Mouse (Mus musculus) embryonic facial prominence, embryonic 13.5 days (tissue): ENCODE data around the gene Rhoh. TPM values are rescaled to one million over a fixed set of nuclear protein-coding genes. Genes with fewer than 3 reads are reported as not detected.

Experiments
- ATAC-seq: fragments of 200-750 bp; cut with Nextera tagmentation; 2 replicates; pipeline ENCODE4 v1.8.0; 2017; ENCODE audit warnings: low read depth; ENCODE audit not compliant: insufficient number of reproducible peaks, insufficient read depth, low FRiP score, low TSS enrichment
- H3K27ac ChIP-seq: fragments of 300-500 bp; sonication (generic); 2 replicates; pipeline ENCODE4 v1.5.1; 2015; ENCODE audit warnings: moderate library complexity, mild to moderate bottlenecking, inconsistent platforms
- H3K27me3 ChIP-seq: fragments of 300-500 bp; sonication (generic); 2 replicates; pipeline ENCODE4 v1.6.1; 2015; ENCODE audit warnings: mild to moderate bottlenecking, inconsistent platforms
- H3K36me3 ChIP-seq: fragments of 300-500 bp; sonication (generic); 2 replicates; pipeline ENCODE4 v1.6.1; 2015; ENCODE audit warnings: mild to moderate bottlenecking, inconsistent platforms
- H3K4me1 ChIP-seq: fragments of 300-500 bp; sonication (generic); 2 replicates; pipeline ENCODE4 v1.6.1; 2015; ENCODE audit warnings: inconsistent platforms
- H3K4me2 ChIP-seq: fragments of 300-500 bp; sonication (generic); 2 replicates; pipeline ENCODE4 v1.6.1; 2015; ENCODE audit warnings: moderate library complexity, mild to moderate bottlenecking, inconsistent platforms
- H3K4me3 ChIP-seq: fragments of 300-500 bp; sonication (generic); 2 replicates; pipeline ENCODE4 v1.5.1; 2015; ENCODE audit warnings: mild to moderate bottlenecking, inconsistent platforms
- H3K9ac ChIP-seq: fragments of 300-500 bp; sonication (generic); 2 replicates; pipeline ENCODE4 v1.6.1; 2015; ENCODE audit warnings: mild to moderate bottlenecking, inconsistent platforms
- H3K9me3 ChIP-seq: fragments of 300-500 bp; sonication (generic); 2 replicates; pipeline ENCODE4 v1.6.1; 2016; ENCODE audit warnings: inconsistent platforms
- WGBS: fragments of 180-500 bp; shearing (Covaris S2); methylation state at CpG from one replicate; pipeline ENCODE4 v1.1.7; 2015; ENCODE audit warnings: mixed read lengths; 5-methylcytosine and 5-hydroxymethylcytosine counted together
- polyA plus RNA-seq: library from polyadenylated mRNA; unstranded; fragments of >200 nt; fragmentation: Nextera tagmentation; extraction: Ambion mirVana; gene quantifications from 2 replicates; pipeline ENCODE4 v1.2.1, GENCODE M21; 2015

Rhoh gene
- polyA plus RNA-seq, 1 experiment from 2014 or later: 0.58 TPM

DNA sequence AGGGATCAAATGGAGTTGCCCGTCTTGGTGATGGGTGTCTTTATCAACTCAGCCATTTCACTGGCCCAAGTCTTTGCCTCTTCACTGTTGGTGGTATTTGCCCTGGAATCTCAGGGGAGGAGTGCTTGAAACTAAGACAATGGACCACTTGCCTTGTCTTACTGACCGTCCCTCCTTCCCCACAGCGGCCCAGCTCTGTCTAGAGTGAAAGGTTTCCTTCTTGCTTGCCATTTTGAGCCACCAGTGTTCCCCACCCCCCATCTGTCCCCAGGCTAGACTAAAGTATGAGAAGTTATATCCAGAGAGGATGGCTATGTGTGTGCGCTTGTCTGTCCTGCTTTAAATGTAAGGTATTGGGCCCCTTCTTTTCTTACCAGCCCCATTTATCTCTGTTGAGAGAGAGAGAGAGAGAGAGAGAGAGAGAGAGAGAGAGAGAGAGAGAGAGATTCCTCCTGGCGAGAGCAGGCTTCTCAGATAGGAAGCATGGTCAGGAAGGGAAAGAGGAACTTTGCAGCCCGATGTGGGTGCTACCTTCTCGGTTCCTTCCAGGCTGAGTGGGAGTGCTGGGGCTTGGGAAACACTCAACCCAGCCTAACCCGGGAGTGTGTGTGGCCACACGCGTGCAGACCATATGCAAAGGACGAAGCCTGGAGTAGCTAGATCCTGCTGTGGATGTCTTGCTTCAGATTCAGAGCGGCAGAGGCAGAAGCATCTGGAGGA, 572 bp upstream of the Rhoh start:
- no peak overlapping the region for H3K27ac ChIP-seq
- no peak for ATAC-seq
- no peak overlapping the region for H3K4me3 ChIP-seq
- no peaks in the 10 kb centered on the region for H3K36me3 ChIP-seq
- H3K4me2 ChIP-seq: no peak overlapping the region
- no peak overlapping the region for H3K9ac ChIP-seq
- no peaks in the 10 kb centered on the region for H3K27me3 ChIP-seq
- H3K9me3 ChIP-seq: no peaks in the 10 kb centered on the region
- WGBS: 75% methylated on average over 12 of the region's 12 CpGs
- peaks cover 4% of the 10 kb centered on the region; the same call in 1 of the 2 replicates for H3K4me1 ChIP-seq

- 94% methylated on average over 7 of the region's 7 CpGs for WGBS
- no peaks in the 10 kb centered on the region for H3K27me3 ChIP-seq
- H3K9ac ChIP-seq: no peak overlapping the region
- no peak for ATAC-seq
- peaks cover 4% of the 10 kb centered on the region; the same call in 1 of the 2 replicates for H3K4me1 ChIP-seq
- H3K36me3 ChIP-seq: no peaks in the 10 kb centered on the region
- no peaks in the 10 kb centered on the region for H3K9me3 ChIP-seq
- H3K4me2 ChIP-seq: no peak overlapping the region
- no peak overlapping the region for H3K4me3 ChIP-seq
- H3K27ac ChIP-seq: no peak overlapping the region
Measured at GRCm38 (mm10) chr5:65862217-65862927, 1.4 kb downstream of the Rhoh start.

GRCm38 (mm10) chr5:65863349-65863749, 2.3 kb downstream of the Rhoh start:
- Histone ChIP-seq H3K4me3 (no peak overlapping the region), H3K9ac (no peak overlapping the region), H3K4me2 (no peak overlapping the region), H3K4me1 (peaks cover 4% of the 10 kb centered on the region; the same call in 1 of the 2 replicates), H3K27ac (no peak overlapping the region), H3K27me3 (no peaks in the 10 kb centered on the region), H3K9me3 (no peaks in the 10 kb centered on the region), H3K36me3 (no peaks in the 10 kb centered on the region)
- no peak for ATAC-seq
- WGBS: 81% methylated on average over 12 of the region's 12 CpGs

DNA sequence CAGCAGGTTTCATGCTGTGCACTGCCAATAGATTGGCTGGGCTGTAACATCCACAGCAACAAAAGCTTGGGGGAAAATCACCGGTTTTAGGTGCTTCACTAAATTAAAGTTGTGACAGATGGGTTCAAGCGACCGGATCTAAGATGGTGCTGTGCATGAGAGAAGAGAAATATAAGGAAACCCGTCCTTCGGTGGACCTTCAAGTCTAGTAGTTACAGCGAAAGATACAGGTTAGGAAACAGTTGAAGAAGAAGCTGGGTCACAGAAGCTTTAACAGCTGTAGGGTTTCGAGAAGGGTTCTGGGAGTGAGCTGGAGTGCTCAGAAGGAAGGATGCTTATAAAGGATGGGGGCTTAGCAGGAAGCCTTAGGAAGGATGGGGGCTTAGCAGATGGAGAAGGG, 3.5 kb downstream of the Rhoh start:
- no peak for ATAC-seq
- H3K4me2 ChIP-seq: no peak overlapping the region
- WGBS: 92% methylated on average over 7 of the region's 7 CpGs
- H3K27me3 ChIP-seq: no peaks in the 10 kb centered on the region
- H3K9me3 ChIP-seq: no peaks in the 10 kb centered on the region
- H3K36me3 ChIP-seq: no peaks in the 10 kb centered on the region
- H3K9ac ChIP-seq: no peak overlapping the region
- H3K4me1 ChIP-seq: no peaks in the 10 kb centered on the region
- H3K4me3 ChIP-seq: no peak overlapping the region
- H3K27ac ChIP-seq: no peak overlapping the region

GRCm38 (mm10) chr5:65864946-65865345, 3.9 kb downstream of the Rhoh start:
- no peaks in the 10 kb centered on the region for H3K9me3 ChIP-seq
- WGBS: 84% methylated on average over 3 of the region's 3 CpGs
- no peak overlapping the region for H3K9ac ChIP-seq
- no peaks in the 10 kb centered on the region for H3K27me3 ChIP-seq
- H3K4me2 ChIP-seq: no peak overlapping the region
- no peak overlapping the region for H3K4me3 ChIP-seq
- H3K36me3 ChIP-seq: no peaks in the 10 kb centered on the region
- no peak for ATAC-seq
- H3K4me1 ChIP-seq: no peaks in the 10 kb centered on the region
- no peak overlapping the region for H3K27ac ChIP-seq

DNA sequence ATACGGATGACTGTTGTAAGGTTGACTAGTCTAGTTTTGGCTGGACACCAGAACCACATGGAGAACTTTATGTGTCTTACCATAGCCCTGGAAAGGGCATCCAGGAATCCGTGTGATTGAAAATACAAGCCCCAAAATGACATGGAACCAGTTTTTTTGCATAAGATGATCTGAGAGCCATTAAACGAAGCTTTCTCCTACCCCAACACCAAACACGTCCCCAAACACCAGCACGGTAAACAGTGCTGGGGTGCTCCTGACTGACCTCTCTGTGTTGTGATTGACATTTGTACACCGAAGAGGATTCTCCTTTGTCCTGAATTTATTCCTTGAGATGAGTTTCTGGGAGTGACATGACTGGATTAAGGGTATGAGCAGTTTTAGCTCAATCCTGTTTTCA, 5.6 kb downstream of the Rhoh start:
- H3K36me3 ChIP-seq: no peaks in the 10 kb centered on the region
- no peaks in the 10 kb centered on the region for H3K27me3 ChIP-seq
- WGBS: 91% methylated on average over 6 of the region's 6 CpGs
- H3K9me3 ChIP-seq: no peaks in the 10 kb centered on the region
- no peak overlapping the region for H3K9ac ChIP-seq
- no peak overlapping the region for H3K27ac ChIP-seq
- no peak overlapping the region for H3K4me2 ChIP-seq
- no peak overlapping the region for H3K4me3 ChIP-seq
- peaks cover 5% of the 10 kb centered on the region; the same call in 1 of the 2 replicates for H3K4me1 ChIP-seq
- ATAC-seq: no peak

DNA sequence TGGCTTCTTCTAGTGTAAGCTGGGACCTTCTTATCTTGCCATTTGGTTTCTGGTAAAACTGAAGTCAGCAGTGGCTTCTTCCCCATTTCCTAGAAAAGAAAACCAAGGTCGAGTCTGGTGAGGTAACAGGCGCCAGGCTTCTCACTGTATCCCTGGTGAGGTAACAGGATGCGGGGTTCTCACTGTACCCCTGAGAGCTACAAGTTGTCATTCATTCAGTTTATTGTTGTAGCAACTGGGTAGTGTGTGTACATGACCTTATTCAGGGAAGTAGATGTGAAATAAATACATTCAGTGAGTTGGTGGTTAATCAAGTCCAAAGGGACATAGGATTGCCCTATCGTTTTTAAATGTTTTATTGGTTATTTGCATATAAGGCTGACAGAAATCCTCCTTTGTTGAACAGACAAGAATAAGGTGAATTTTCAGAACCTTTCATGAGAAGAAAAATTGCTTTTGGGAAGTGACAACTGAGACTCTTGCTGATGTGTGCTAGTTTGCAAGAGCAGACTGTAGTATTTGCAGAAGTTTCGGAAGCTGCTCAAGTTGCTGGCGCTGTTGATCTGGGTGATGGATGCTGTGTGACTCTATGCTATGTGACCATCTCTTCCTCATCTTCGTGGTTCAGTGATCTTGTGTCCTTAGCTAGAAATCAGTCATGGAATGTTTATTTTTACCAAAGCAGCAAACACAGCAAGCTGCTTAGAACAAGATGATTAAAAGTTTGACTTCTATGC, 6.5 kb downstream of the Rhoh start:
- Histone ChIP-seq H3K27ac (no peak overlapping the region), H3K4me3 (no peak overlapping the region), H3K4me2 (no peak overlapping the region), H3K36me3 (no peaks in the 10 kb centered on the region), H3K4me1 (peaks cover 10% of the 10 kb centered on the region; the same call in 1 of the 2 replicates), H3K27me3 (no peaks in the 10 kb centered on the region), H3K9me3 (no peaks in the 10 kb centered on the region), H3K9ac (no peak overlapping the region)
- ATAC-seq: no peak
- 83% methylated on average over 7 of the region's 7 CpGs for WGBS

- WGBS: 61% methylated on average over 3 of the region's 3 CpGs
- no peak for ATAC-seq
- Histone ChIP-seq H3K27ac (no peak overlapping the region), H3K27me3 (no peaks in the 10 kb centered on the region), H3K4me3 (no peak overlapping the region), H3K4me1 (peaks cover 10% of the 10 kb centered on the region; the same call in 1 of the 2 replicates), H3K4me2 (no peak overlapping the region), H3K9ac (no peak overlapping the region), H3K9me3 (no peaks in the 10 kb centered on the region), H3K36me3 (no peaks in the 10 kb centered on the region)
Measured at GRCm38 (mm10) chr5:65868419-65868818, 7.4 kb downstream of the Rhoh start.

DNA sequence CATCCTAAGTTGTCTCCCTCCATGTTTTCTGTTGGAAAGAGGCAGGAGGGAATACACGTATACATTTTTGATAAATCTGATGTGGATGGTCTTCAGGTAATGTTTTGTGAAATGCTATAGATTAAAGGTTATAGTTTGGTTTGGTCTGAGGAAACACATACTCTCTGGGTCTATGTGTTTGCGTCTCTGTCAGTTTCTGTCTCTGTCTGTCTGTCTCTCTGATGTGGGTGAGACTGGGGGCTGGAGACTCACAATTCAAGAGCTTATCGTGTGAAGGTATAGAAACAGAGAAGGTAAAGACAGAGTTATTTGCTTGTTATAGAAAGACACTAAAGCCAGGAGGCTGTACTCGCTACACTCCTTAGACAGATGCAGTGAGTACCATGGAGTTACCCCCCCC, 8.6 kb downstream of the Rhoh start:
- no peak overlapping the region for H3K27ac ChIP-seq
- no peak overlapping the region for H3K4me2 ChIP-seq
- no peaks in the 10 kb centered on the region for H3K36me3 ChIP-seq
- ATAC-seq: no peak
- H3K9me3 ChIP-seq: no peaks in the 10 kb centered on the region
- no peaks in the 10 kb centered on the region for H3K27me3 ChIP-seq
- no peak overlapping the region for H3K4me3 ChIP-seq
- H3K4me1 ChIP-seq: peaks cover 10% of the 10 kb centered on the region; the same call in 1 of the 2 replicates
- H3K9ac ChIP-seq: no peak overlapping the region
- WGBS: 88% methylated on average over 4 of the region's 4 CpGs

DNA sequence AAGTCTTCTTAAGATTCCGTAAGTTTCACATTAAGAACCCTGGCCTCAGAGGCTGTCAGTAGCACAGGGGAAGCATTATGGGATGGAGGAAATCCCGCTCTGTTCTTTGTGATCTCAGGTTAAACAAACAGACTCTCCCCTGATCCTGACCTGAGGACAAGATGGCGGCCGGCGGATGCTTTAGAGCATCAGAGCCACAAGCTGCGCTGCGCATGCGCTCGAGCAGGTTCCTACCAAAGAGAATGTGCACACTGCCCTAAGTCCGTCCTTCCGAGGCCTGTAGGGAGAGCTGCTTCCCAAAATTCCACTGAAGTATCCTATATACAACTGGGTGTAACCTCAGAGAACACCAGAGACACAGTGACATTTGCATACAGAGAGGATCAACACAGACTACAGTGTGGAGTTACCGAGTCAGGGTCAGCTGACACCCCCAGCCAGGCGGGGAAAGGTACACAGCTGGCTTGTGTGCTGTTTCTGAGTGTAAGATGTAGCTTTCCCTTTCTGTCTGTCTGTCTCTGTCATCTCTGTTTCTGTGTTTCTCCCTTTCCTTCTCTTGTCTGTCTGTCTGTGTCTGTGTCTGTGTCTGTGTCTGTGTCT, 10.4 kb downstream of the Rhoh start:
- Histone ChIP-seq H3K27ac (peak overlapping the region; percentile 28; the same call in 1 of the 2 replicates), H3K4me3 (no peak overlapping the region), H3K9me3 (no peaks in the 10 kb centered on the region), H3K36me3 (no peaks in the 10 kb centered on the region), H3K4me1 (peaks cover 10% of the 10 kb centered on the region; the same call in 1 of the 2 replicates), H3K9ac (no peak overlapping the region), H3K4me2 (no peak overlapping the region), H3K27me3 (no peaks in the 10 kb centered on the region)
- WGBS: 84% methylated on average over 13 of the region's 13 CpGs
- ATAC-seq: no peak

- no peak overlapping the region for H3K4me3 ChIP-seq
- H3K36me3 ChIP-seq: no peaks in the 10 kb centered on the region
- H3K9ac ChIP-seq: no peak overlapping the region
- no peaks in the 10 kb centered on the region for H3K27me3 ChIP-seq
- H3K4me1 ChIP-seq: peaks cover 10% of the 10 kb centered on the region; the same call in 1 of the 2 replicates
- WGBS: 67% methylated on average over 4 of the region's 4 CpGs
- no peak overlapping the region for H3K4me2 ChIP-seq
- H3K27ac ChIP-seq: no peak overlapping the region
- no peak for ATAC-seq
- H3K9me3 ChIP-seq: no peaks in the 10 kb centered on the region
Measured at GRCm38 (mm10) chr5:65873212-65873611, 12.2 kb downstream of the Rhoh start.
